Mouse (Mus musculus) stomach, embryonic 16.5 days (tissue): ENCODE measurements around the gene Nek5. TPM values are rescaled to one million over a fixed set of nuclear protein-coding genes. Genes with fewer than 3 reads are reported as not detected.
"Not testable (repeated sequence)": the region's sequence is repeated elsewhere in the genome, so short reads cannot be mapped to it uniquely, and the experiment has no call there.

Experiments used
- ATAC-seq: fragments of 200-750 bp; cut with Nextera tagmentation; 2 replicates; pipeline ENCODE4 v1.8.0; 2017; ENCODE audit warnings: moderate number of reproducible peaks, moderate TSS enrichment; ENCODE audit not compliant: insufficient read depth, low FRiP score
- H3K27ac ChIP-seq: fragments of 300-500 bp; sonication (generic); 2 replicates; pipeline ENCODE4 v1.5.1; 2014; ENCODE audit warnings: low read length
- H3K27me3 ChIP-seq: fragments of 300-500 bp; sonication (generic); 2 replicates; pipeline ENCODE4 v1.6.1; 2014; ENCODE audit warnings: low read length, control low read depth, mixed read lengths; ENCODE audit not compliant: control insufficient read depth, insufficient read depth
- H3K36me3 ChIP-seq: fragments of 300-500 bp; sonication (generic); 2 replicates; pipeline ENCODE4 v1.6.1; 2014; ENCODE audit warnings: low read length; ENCODE audit not compliant: control insufficient read depth, insufficient read depth
- H3K4me1 ChIP-seq: fragments of 300-500 bp; sonication (generic); 2 replicates; pipeline ENCODE4 v1.6.1; 2014; ENCODE audit warnings: low read length, control low read depth, mixed read lengths; ENCODE audit not compliant: control insufficient read depth, insufficient read depth
- H3K4me2 ChIP-seq: fragments of 300-500 bp; sonication (generic); 2 replicates; pipeline ENCODE4 v1.6.1; 2014; ENCODE audit warnings: low read depth, low read length, mixed read lengths
- H3K4me3 ChIP-seq: fragments of 300-500 bp; sonication (generic); replicated peaks from 2 replicates; pipeline ENCODE4 v1.5.1; 2014; ENCODE audit warnings: mild to moderate bottlenecking, low read length
- H3K9ac ChIP-seq: fragments of 300-500 bp; sonication (generic); 2 replicates; pipeline ENCODE4 v1.6.1; 2014; ENCODE audit warnings: low read length
- H3K9me3 ChIP-seq: fragments of 300-500 bp; sonication (generic); replicated peaks from 2 replicates; pipeline ENCODE4 v1.6.1; 2016; ENCODE audit warnings: low read length, control low read depth; ENCODE audit not compliant: control insufficient read depth
- WGBS: fragments of 180-500 bp; shearing (Covaris S2); extraction: QIAGEN DNeasy Blood & Tissue Kit; methylation state at CpG from one replicate; pipeline ENCODE4 v1.1.7; 2014; 5-methylcytosine and 5-hydroxymethylcytosine counted together
- polyA plus RNA-seq: library from polyadenylated mRNA; unstranded; fragments of >200 nt; fragmentation: Nextera tagmentation; extraction: Ambion mirVana; gene quantifications from 2 replicates; pipeline ENCODE4 v1.2.1, GENCODE M21; 2015

The Nek5 gene
- polyA plus RNA-seq, 1 experiment from 2014 or later, result 0.58 TPM

GRCm38 (mm10) chr8:22148367-22148740, 23.5 kb upstream of the Nek5 start:
- no peak for ATAC-seq
- Histone ChIP-seq H3K9ac (no peak overlapping the region), H3K4me3 (no peak overlapping the region), H3K27me3 (no peaks in the 10 kb centered on the region), H3K9me3 (no peaks in the 10 kb centered on the region), H3K36me3 (0 out of 2 replicates have a peak, but pooled peaks cover 3% of the 10 kb centered on the region), H3K27ac (no peak overlapping the region), H3K4me2 (no peak overlapping the region), H3K4me1 (peaks cover 2% of the 10 kb centered on the region; the same call in 1 of the 2 replicates)
- WGBS, result 84% methylated on average over 7 of the region's 7 CpGs

- Histone ChIP-seq H3K9me3 (no peaks in the 10 kb centered on the region), H3K4me1 (peaks cover 2% of the 10 kb centered on the region; the same call in 1 of the 2 replicates), H3K36me3 (0 out of 2 replicates have a peak, but pooled peaks cover 3% of the 10 kb centered on the region), H3K4me3 (no peak overlapping the region), H3K9ac (no peak overlapping the region), H3K27ac (no peak overlapping the region), H3K4me2 (no peak overlapping the region), H3K27me3 (no peaks in the 10 kb centered on the region)
- 77% methylated on average over 9 of the region's 9 CpGs for WGBS
- no peak for ATAC-seq
These were observed 23.0 kb upstream of the Nek5 start for GRCm38 (mm10) chr8:22147706-22148366.

- Histone ChIP-seq H3K9me3 (no peaks in the 10 kb centered on the region), H3K4me2 (no peak overlapping the region), H3K27me3 (no peaks in the 10 kb centered on the region), H3K4me1 (peaks cover 2% of the 10 kb centered on the region; the same call in 1 of the 2 replicates), H3K27ac (no peak overlapping the region), H3K4me3 (no peak overlapping the region), H3K36me3 (0 out of 2 replicates have a peak, but pooled peaks cover 3% of the 10 kb centered on the region), H3K9ac (no peak overlapping the region)
- ATAC-seq, result no peak
- 72% methylated on average over 6 of the region's 6 CpGs for WGBS
These were observed 21.0 kb upstream of the Nek5 start for GRCm38 (mm10) chr8:22145831-22146230.

DNA sequence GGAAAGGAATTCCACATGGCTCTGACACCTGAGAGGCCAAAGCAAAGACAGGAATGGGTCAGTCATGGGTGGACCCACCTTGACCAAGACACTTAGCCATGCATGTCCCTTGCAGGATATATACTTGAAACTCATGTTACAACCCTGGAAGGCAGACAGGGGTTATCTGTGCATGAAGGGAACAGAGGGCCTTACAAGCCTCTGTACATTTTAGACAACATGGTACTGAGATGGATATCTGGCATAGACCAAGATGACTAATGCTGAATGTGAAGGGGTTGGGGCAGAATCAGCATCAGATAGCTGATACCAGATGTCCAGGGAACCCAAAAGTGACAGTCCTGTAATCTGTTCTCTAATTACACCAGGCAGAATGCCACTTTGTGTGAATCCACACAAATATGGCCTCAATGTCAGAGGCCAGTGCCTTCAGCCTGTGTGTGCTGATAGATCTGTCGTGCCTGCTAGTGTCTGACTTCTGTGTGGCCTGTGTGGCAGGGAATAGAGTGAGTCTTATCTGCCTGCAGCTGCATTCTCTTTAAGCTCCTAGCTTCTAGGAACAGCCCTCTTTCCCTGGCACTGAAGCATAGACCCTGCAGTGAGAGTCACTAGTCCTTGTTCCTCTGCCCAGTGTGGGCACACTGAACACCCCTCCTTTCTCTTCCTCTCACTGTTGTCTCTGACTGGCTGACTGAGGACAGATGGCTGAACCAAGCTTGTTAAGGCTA, 19.1 kb upstream of the Nek5 start:
- no peak overlapping the region for H3K4me2 ChIP-seq
- 0 out of 2 replicates have a peak, but pooled peaks cover 3% of the 10 kb centered on the region for H3K36me3 ChIP-seq
- no peaks in the 10 kb centered on the region for H3K9me3 ChIP-seq
- H3K27ac ChIP-seq, result no peak overlapping the region
- no peak for ATAC-seq
- H3K4me1 ChIP-seq, result no peaks in the 10 kb centered on the region
- no peak overlapping the region for H3K9ac ChIP-seq
- no peak overlapping the region for H3K4me3 ChIP-seq
- 76% methylated on average over 1 of the region's 1 CpGs for WGBS
- no peaks in the 10 kb centered on the region for H3K27me3 ChIP-seq

GRCm38 (mm10) chr8:22142592-22142991, 17.7 kb upstream of the Nek5 start:
- H3K9ac ChIP-seq, result no peak overlapping the region
- H3K27me3 ChIP-seq, result no peaks in the 10 kb centered on the region
- no peaks in the 10 kb centered on the region for H3K36me3 ChIP-seq
- WGBS, result 75% methylated on average over 4 of the region's 4 CpGs
- H3K4me1 ChIP-seq, result no peaks in the 10 kb centered on the region
- H3K27ac ChIP-seq, result no peak overlapping the region
- no peak overlapping the region for H3K4me3 ChIP-seq
- no peaks in the 10 kb centered on the region for H3K9me3 ChIP-seq
- no peak overlapping the region for H3K4me2 ChIP-seq
- ATAC-seq, result no peak

DNA sequence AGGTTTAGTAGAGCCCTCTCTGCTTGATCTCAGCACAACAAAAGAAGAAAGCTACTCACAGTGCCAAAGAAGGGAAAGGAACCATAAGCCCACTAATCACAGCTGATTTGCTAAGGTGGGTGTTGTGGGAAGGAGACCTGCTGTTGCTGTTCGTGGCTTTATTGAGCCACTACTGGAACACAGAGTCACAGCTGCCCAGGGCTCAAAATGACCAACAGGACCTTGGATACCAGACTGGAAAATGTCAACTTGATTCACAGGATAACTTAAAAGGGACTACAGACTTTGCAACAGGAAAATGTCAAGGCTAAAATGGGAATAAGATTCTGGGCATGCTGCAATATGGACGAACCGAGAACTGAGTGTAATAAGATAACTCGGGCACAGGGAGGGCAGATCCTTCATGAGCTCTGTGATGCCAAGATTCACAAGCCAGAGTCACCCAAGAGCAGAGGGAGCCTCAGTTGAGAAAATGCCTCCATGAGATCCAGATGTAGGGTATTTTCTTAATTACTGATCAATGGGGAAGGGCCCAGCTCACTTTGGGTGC, 17.1 kb upstream of the Nek5 start:
- H3K27ac ChIP-seq, result no peak overlapping the region
- H3K4me3 ChIP-seq, result no peak overlapping the region
- H3K36me3 ChIP-seq, result no peaks in the 10 kb centered on the region
- 90% methylated on average over 4 of the region's 4 CpGs for WGBS
- H3K4me1 ChIP-seq, result no peaks in the 10 kb centered on the region
- ATAC-seq, result no peak
- H3K27me3 ChIP-seq, result no peaks in the 10 kb centered on the region
- H3K9me3 ChIP-seq, result no peaks in the 10 kb centered on the region
- H3K9ac ChIP-seq, result no peak overlapping the region
- H3K4me2 ChIP-seq, result no peak overlapping the region

DNA sequence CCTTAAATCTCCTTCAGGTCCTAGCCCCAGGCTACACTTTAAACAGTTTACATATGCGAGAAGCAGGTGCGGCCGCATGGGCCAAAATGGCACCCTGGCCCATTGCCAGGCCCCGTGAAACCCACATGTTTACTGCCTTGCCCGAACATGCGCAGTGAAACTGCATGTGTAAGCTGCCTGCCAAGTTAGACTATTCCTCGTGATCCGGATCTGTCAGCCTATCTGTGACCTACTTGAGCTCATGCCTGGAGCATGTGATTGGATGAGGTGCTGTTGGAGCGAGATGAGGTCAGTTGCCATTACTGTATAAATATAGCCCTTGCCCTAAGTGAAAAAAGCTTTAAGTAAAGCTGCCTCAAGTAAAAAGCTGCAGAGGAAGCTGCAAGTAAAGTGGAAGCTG, 11.6 kb upstream of the Nek5 start:
- H3K9ac ChIP-seq, H3K27me3 ChIP-seq, H3K36me3 ChIP-seq, ATAC-seq, H3K4me2 ChIP-seq, H3K4me1 ChIP-seq, H3K27ac ChIP-seq, H3K9me3 ChIP-seq, H3K4me3 ChIP-seq: not testable (repeated sequence)
- 69% methylated on average over 9 of the region's 9 CpGs for whole genome bisulfite sequencing

GRCm38 (mm10) chr8:22134750-22135135, 9.9 kb upstream of the Nek5 start:
- Histone ChIP-seq H3K27me3 (no peaks in the 10 kb centered on the region), H3K27ac (no peak overlapping the region), H3K4me1 (peaks cover 3% of the 10 kb centered on the region; the same call in 1 of the 2 replicates), H3K4me3 (no peak overlapping the region), H3K36me3 (no peaks in the 10 kb centered on the region), H3K4me2 (no peak overlapping the region), H3K9ac (no peak overlapping the region), H3K9me3 (no peaks in the 10 kb centered on the region)
- WGBS, result 79% methylated on average over 5 of the region's 5 CpGs
- ATAC-seq, result no peak

- Histone ChIP-seq H3K4me3 (no peak overlapping the region), H3K4me2 (no peak overlapping the region), H3K27me3 (no peaks in the 10 kb centered on the region), H3K4me1 (peaks cover 3% of the 10 kb centered on the region; the same call in 1 of the 2 replicates), H3K36me3 (0 out of 2 replicates have a peak, but pooled peaks cover under 1% of the 10 kb centered on the region), H3K27ac (no peak overlapping the region), H3K9ac (no peak overlapping the region), H3K9me3 (no peaks in the 10 kb centered on the region)
- 87% methylated on average over 7 of the region's 7 CpGs for WGBS
- ATAC-seq, result no peak; the same call in 1 of the 2 replicates
These were observed 9.4 kb upstream of the Nek5 start for GRCm38 (mm10) chr8:22134078-22134749.
